Mouse (Mus musculus) ovary, postnatal 36 days (tissue): Measurements from ENCODE around the gene Cox8b.
A peak's percentile ranks its signal among the peaks of the same experiment; 100 is the strongest.

Experiments used
- DNase-seq: peaks from one replicate; pipeline ENCODE4 v3.0.0; 2022; ENCODE audit warnings: low spot score, mixed read lengths

Gene Cox8b

GRCm38 (mm10) chr7:140900220-140900619 is at the start of gene Cox8b:
Gene Cox8b (minus strand): TSS chr7:140900446.
- no peak for DNase-seq

GRCm38 (mm10) chr7:140949255-140949654 is 49.0 kb upstream of the Cox8b start:
- DNase-seq = no peak

- peak; percentile 63 for DNase-seq
Observed at GRCm38 (mm10) chr7:140948161-140948560, 47.9 kb upstream of the Cox8b start.

- no peak for DNase-seq
Observed at GRCm38 (mm10) chr7:140946980-140947379, 46.7 kb upstream of the Cox8b start.

GRCm38 (mm10) chr7:140946311-140946710 is 46.1 kb upstream of the Cox8b start:
- DNase-seq = no peak

GRCm38 (mm10) chr7:140945247-140945646 is 45.0 kb upstream of the Cox8b start:
- no peak for DNase-seq

- DNase-seq = no peak
Observed at GRCm38 (mm10) chr7:140944236-140944635, 44.0 kb upstream of the Cox8b start.

- no peak for DNase-seq
Observed at GRCm38 (mm10) chr7:140943356-140943755, 43.1 kb upstream of the Cox8b start.

- DNase-seq = no peak
Observed at GRCm38 (mm10) chr7:140942811-140943210, 42.6 kb upstream of the Cox8b start.

GRCm38 (mm10) chr7:140942341-140942740 is 42.1 kb upstream of the Cox8b start:
- peak; percentile 20 for DNase-seq

GRCm38 (mm10) chr7:140941222-140942051 is 41.2 kb upstream of the Cox8b start, which contains the start of gene Pgghg:
Gene Pgghg (plus strand): TSS chr7:140941391.
- peak; percentile 86 for DNase-seq

GRCm38 (mm10) chr7:140939669-140940171 is 39.5 kb upstream of the Cox8b start:
- DNase-seq = peak; percentile 11

- DNase-seq = no peak
Observed at GRCm38 (mm10) chr7:140938896-140939295, 38.6 kb upstream of the Cox8b start.

GRCm38 (mm10) chr7:140938436-140938835 is 38.2 kb upstream of the Cox8b start:
- DNase-seq = no peak

GRCm38 (mm10) chr7:140927181-140927580 is 26.9 kb upstream of the Cox8b start:
- DNase-seq = no peak

GRCm38 (mm10) chr7:140923070-140923775 is 23.0 kb upstream of the Cox8b start:
- DNase-seq = no peak

- DNase-seq = peak; percentile 56
Observed at GRCm38 (mm10) chr7:140922398-140923069, 22.3 kb upstream of the Cox8b start.

GRCm38 (mm10) chr7:140921225-140921975 is 21.2 kb upstream of the Cox8b start:
- no peak for DNase-seq

- DNase-seq = no peak
Observed at GRCm38 (mm10) chr7:140920418-140921029, 20.3 kb upstream of the Cox8b start, which contains the start of gene Nlrp6. Gene Nlrp6 (plus strand): TSS chr7:140920902.

- DNase-seq = no peak
Observed at GRCm38 (mm10) chr7:140919911-140920310, 19.7 kb upstream of the Cox8b start.
